In genomic region chr9:50734989-50735388, GRCm38 (mm10) we compare ENCODE assay signal across 10 mouse cellular contexts. TPM values are rescaled to one million over a fixed set of nuclear protein-coding genes. Genes with fewer than 3 reads are reported as not detected.
DNase-seq lines count a peak whose midpoint lies in the region; ATAC-seq lines count a peak whose summit lies in the region.
"Had no signal": no experiment of that assay in that cellular context is flagged by ENCODE, and none has a peak within 500 bp of the region (broad histone marks: within the 10 kb centered on the region; RNA-seq: fewer than 3 reads in every experiment).

No protein-coding gene starts in this region.

- no peak for ATAC-seq in embryonic facial prominence, embryonic 11.5 days (replicated peaks; ENCODE audit: insufficient number of reproducible peaks, low FRiP score, low TSS enrichment, low read depth)

- no peak overlapping the region for H3K4me2 ChIP-seq in embryonic facial prominence, embryonic 11.5 days (ENCODE audit: low read depth, low read length)
- H3K4me2 ChIP-seq: embryonic facial prominence, embryonic 12.5 days had no signal

- no peaks in the 10 kb centered on the region for H3K4me1 ChIP-seq in embryonic facial prominence, embryonic 11.5 days (ENCODE audit: control insufficient read depth, insufficient read depth, low read length)

- no peaks in the 10 kb centered on the region for H3K9me3 ChIP-seq in embryonic facial prominence, embryonic 11.5 days (replicated peaks; ENCODE audit: control insufficient read depth, low read length)
- H3K9me3 ChIP-seq: embryonic facial prominence, embryonic 12.5 days; megakaryocyte, embryonic 14.5 days had no signal

- WGBS in embryonic facial prominence, embryonic 11.5 days = 5% methylated on average over 9 of the region's 9 CpGs

- H3K9ac ChIP-seq in embryonic facial prominence, embryonic 11.5 days (replicated peaks; ENCODE audit: low read length) = no peak overlapping the region
- H3K9ac ChIP-seq: embryonic facial prominence, embryonic 12.5 days had no signal

- no peak overlapping the region for H3K27ac ChIP-seq in embryonic facial prominence, embryonic 11.5 days (replicated peaks; ENCODE audit: low read depth, low read length)
- H3K27ac ChIP-seq: embryonic facial prominence, embryonic 12.5 days had no signal

- H3K27me3 ChIP-seq in embryonic facial prominence, embryonic 11.5 days (ENCODE audit: control insufficient read depth, insufficient read depth, low read length) = no peaks in the 10 kb centered on the region
- H3K27me3 ChIP-seq: embryonic facial prominence, embryonic 12.5 days had no signal

- H3K4me3 ChIP-seq in embryonic facial prominence, embryonic 11.5 days (ENCODE audit: low read depth, low read length) = no peak overlapping the region
- H3K4me3 ChIP-seq: embryonic facial prominence, embryonic 12.5 days; megakaryocyte, embryonic 14.5 days had no signal

- intact Hi-C loops in left cerebral cortex, postnatal 25 days (cut with DNase I) = loop anchor here (2.0 kb wide), 2 partner anchors 26 to 76 kb away; partner anchors contain the start of gene Dlat

- H3K36me3 ChIP-seq in embryonic facial prominence, embryonic 11.5 days (replicated peaks; ENCODE audit: control insufficient read depth, insufficient read depth, low read depth, low read length) = no peaks in the 10 kb centered on the region
- H3K36me3 ChIP-seq: embryonic facial prominence, embryonic 12.5 days had no signal

- peak; percentile 52 for DNase-seq in left cerebral cortex, adult 11 months (ENCODE audit: low spot score)
- no peak for DNase-seq in left cerebral cortex, adult 8-10 months (ENCODE audit: low spot score in 2 of 2)
- DNase-seq in adipocyte (ENCODE audit: low spot score) = peak; percentile 81
- DNase-seq in embryonic facial prominence, embryonic 11.5 days (ENCODE audit: low spot score) = peak; percentile 82
- DNase-seq in heart, postnatal 4 days = peak; percentile 74
- DNase-seq in left cerebral cortex, postnatal 25 days (ENCODE audit: low spot score in 2 of 2) = peak; percentile 51 to 57
- DNase-seq in neural tube, embryonic 10.5 days (ENCODE audit: extremely low spot score, low spot score) = peak; percentile 54
- DNase-seq in right cerebral cortex, postnatal 36 days (ENCODE audit: low spot score in 2 of 2) = no peak

RNA-seq across cellular contexts. Expression of gene Dixdc1, which starts 4.3 kb away (rescaled TPM):
- 10 to 100 TPM; 67.0 to 85.3 (median 71.8) TPM for total RNA-seq in left cerebral cortex, adult 8-10 months (2022)
- polyA plus RNA-seq in embryonic facial prominence, embryonic 11.5 days (2014; fragmentation: Nextera tagmentation; extraction: Ambion mirVana) = 24.2 and 25.3 TPM in 2 replicates
- total RNA-seq in heart, postnatal 4 days (2021) = 10 to 100 TPM in 1 of 2 experiments, 1 to 10 TPM in 1; 9.9 to 10.1 TPM
- 10 to 100 TPM; 75.4 to 80.8 TPM for total RNA-seq in left cerebral cortex, postnatal 25 days (2021)

RNA-seq across cellular contexts. Expression of gene 2310030G06Rik, which starts 11.3 kb away (rescaled TPM):
- 1 to 10 TPM; 2.7 to 3.7 (median 3.1) TPM for total RNA-seq in left cerebral cortex, adult 8-10 months (2022)
- polyA plus RNA-seq in embryonic facial prominence, embryonic 11.5 days (2014; fragmentation: Nextera tagmentation; extraction: Ambion mirVana) = 3.4 and 3.8 TPM in 2 replicates
- total RNA-seq in heart, postnatal 4 days (2021) = 1 to 10 TPM; 5.2 to 6.3 TPM
- 1 to 10 TPM; 2.1 to 2.8 TPM for total RNA-seq in left cerebral cortex, postnatal 25 days (2021)

RNA-seq across cellular contexts. Expression of gene Cryab, which starts 16.1 kb away (rescaled TPM):
- 100 to 1,000 TPM; 157 to 185 (median 170) TPM for total RNA-seq in left cerebral cortex, adult 8-10 months (2022)
- 17.4 and 23.2 TPM in 2 replicates for polyA plus RNA-seq in embryonic facial prominence, embryonic 11.5 days (2014; fragmentation: Nextera tagmentation; extraction: Ambion mirVana)
- total RNA-seq in heart, postnatal 4 days (2021) = 1,000 to 10,000 TPM; 1,184 to 1,197 TPM
- 100 to 1,000 TPM; 125 to 140 TPM for total RNA-seq in left cerebral cortex, postnatal 25 days (2021)

RNA-seq across cellular contexts. Expression of gene Hspb2, which starts 17.2 kb away (rescaled TPM):
- total RNA-seq in left cerebral cortex, adult 8-10 months (2022) = 1 to 10 TPM in 3 of 4 experiments, under 1 TPM in 1; 0.74 to 2.4 (median 1.9) TPM
- polyA plus RNA-seq in embryonic facial prominence, embryonic 11.5 days (2014; fragmentation: Nextera tagmentation; extraction: Ambion mirVana) = 3.0 and 4.4 TPM in 2 replicates
- total RNA-seq in heart, postnatal 4 days (2021) = 100 to 1,000 TPM; 130 to 150 TPM
- 1 to 10 TPM; 1.4 to 1.5 TPM for total RNA-seq in left cerebral cortex, postnatal 25 days (2021)

RNA-seq across cellular contexts. Expression of gene Fdxacb1, which starts 33.0 kb away (rescaled TPM):
- total RNA-seq in left cerebral cortex, adult 8-10 months (2022) = 1 to 10 TPM; 5.3 to 6.6 (median 5.8) TPM
- 14.1 and 14.3 TPM in 2 replicates for polyA plus RNA-seq in embryonic facial prominence, embryonic 11.5 days (2014; fragmentation: Nextera tagmentation; extraction: Ambion mirVana)
- 1 to 10 TPM; 6.0 to 7.1 TPM for total RNA-seq in heart, postnatal 4 days (2021)
- 1 to 10 TPM; 4.7 to 6.1 TPM for total RNA-seq in left cerebral cortex, postnatal 25 days (2021)

Comparison
In these comparisons a context has a peak if more than half of its experiments do, and no peak if none do; other contexts are left out.
1. DNase-seq: peak in left cerebral cortex, adult 11 months (single experiment), adipocyte (single experiment), embryonic facial prominence, embryonic 11.5 days (single experiment), heart, postnatal 4 days (single experiment), left cerebral cortex, postnatal 25 days (2 of 2) and neural tube, embryonic 10.5 days (single experiment); none in left cerebral cortex, adult 8-10 months (0 of 2) and right cerebral cortex, postnatal 36 days (0 of 2).
2. RNA of gene Dixdc1, which starts 4.3 kb away (total RNA-seq): 75.4 to 80.8 TPM in left cerebral cortex, postnatal 25 days and 67.0 to 85.3 TPM in left cerebral cortex, adult 8-10 months; 9.9 to 10.1 TPM in heart, postnatal 4 days; every median in the first group is over 4 times any median in the second.
3. RNA of gene Cryab, which starts 16.1 kb away (total RNA-seq): 1,184 to 1,197 TPM in heart, postnatal 4 days; 157 to 185 TPM in left cerebral cortex, adult 8-10 months and 125 to 140 TPM in left cerebral cortex, postnatal 25 days; every median in the first group is over 4 times any median in the second.